Mouse (Mus musculus) small intestine, adult 2 months (tissue): ENCODE measurements at regions not wholly inside any gene's neighbourhood (a gene's known extent, or its start where the extent isn't known, plus 50 kb on each side); places are given as distances from the start of the nearest gene placed in this dataset.

Experiments used
- CTCF ChIP-seq: fragments of 200-500 bp; IDR thresholded peaks from 2 replicates; pipeline ENCODE4 v1.5.1; 2012; ENCODE audit warnings: low read depth, mild to moderate bottlenecking, control low read depth, inconsistent platforms, low read length, moderate library complexity, mixed read lengths; ENCODE audit not compliant: insufficient replicate concordance, insufficient read length; ENCODE audit errors: extremely low read depth
- POLR2A ChIP-seq: fragments of 200-500 bp; IDR thresholded peaks from 2 replicates; pipeline ENCODE4 v1.6.1; 2012; ENCODE audit warnings: low read depth, mild to moderate bottlenecking, control low read depth, inconsistent platforms, low read length, moderate library complexity

DNA sequence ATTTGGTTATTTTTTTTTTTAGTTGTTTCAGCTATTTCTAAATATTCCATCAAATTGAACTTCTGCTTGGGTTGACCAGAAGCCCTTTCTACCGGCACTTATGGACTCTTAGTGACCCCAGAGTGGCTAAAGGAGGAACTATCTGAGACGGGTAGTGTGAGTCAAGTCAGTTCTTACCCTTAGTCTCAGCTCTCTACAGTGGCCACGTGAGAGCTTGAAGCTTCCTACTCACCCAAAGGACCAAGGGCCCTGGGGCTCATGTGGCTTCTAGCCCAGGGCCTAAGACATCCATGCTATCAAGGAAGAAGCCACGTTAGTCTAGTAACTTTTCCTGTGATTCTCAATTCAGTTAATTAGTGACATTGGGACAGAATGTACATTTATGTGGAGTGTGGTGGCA lies 105.5 kb downstream of the Mreg start:
- no peak for TF ChIP-seq CTCF
- TF ChIP-seq POLR2A, result no peak
